Mouse (Mus musculus): ENCODE results near the gene Magee1.
A peak's percentile ranks its signal among the peaks of the same experiment; 100 is the strongest.
"Not testable (repeated sequence)": the region's sequence is repeated elsewhere in the genome, so short reads cannot be mapped to it uniquely, and the experiment has no call there.

Gene Magee1

GRCm38 (mm10) chrX:105120275-105121226 is at the start of gene Magee1:
Magee1 (plus strand) TSS chrX:105120378.
- DNase-seq (ENCODE audit: extremely low read depth, low read depth): no peak

- peak; percentile 25 for DNase-seq (ENCODE audit: extremely low read depth, low read depth)
Measured at GRCm38 (mm10) chrX:105079151-105079550, 41.0 kb upstream of the Magee1 start.

DNA sequence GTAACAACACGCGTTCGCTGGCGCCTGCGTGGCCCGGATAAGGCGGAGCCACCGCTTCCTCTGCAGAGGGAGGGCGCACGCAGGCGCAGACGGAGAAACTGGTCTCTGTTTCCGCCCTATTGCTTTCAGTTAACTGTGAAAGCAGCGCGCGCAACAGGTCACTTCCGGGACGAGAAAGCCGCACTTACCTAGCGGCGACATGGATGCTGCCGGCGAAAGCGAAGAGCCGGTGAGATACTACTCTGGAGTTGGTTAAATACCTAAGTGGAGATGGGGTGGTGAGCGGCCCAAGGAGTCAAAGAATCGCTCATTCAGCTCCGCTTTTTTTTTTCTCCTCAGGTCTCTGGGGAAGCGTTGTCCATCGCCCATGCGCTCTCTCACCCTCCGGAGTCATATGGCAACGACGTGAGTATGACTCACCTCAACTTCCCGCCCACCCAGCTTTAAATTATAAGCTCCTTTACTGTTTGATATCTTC is 40.5 kb upstream of the Magee1 start, which contains the start of gene Pbdc1:
Gene Pbdc1, plus strand, starts transcription at position 142 of the 478 bp plus-strand sequence.
- DNase-seq (ENCODE audit: extremely low read depth, low read depth): peak; percentile 93

DNA sequence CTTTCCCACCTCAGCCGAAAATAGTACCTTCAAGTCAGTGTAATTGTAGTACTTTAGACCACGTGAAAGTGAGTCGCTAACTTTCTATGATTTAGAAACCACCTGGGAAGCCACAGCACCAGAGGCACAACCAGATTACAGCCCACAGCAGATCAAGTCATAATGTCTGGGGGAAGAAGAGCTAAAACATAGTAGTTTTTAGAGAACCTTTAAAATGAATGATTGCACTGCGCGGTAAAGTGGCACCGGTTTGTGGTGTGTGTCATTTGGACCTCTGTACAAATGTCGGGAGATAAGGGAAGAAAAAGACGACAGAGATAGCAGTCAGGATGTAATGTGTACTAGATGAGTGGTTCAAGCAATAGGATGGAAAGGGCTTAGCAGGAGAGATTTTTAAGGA is 40.1 kb upstream of the Magee1 start:
- no peak for DNase-seq (ENCODE audit: extremely low read depth, low read depth)

- peak; percentile 65 for DNase-seq (ENCODE audit: extremely low read depth, low read depth)
Measured at GRCm38 (mm10) chrX:105083013-105083412, 37.2 kb upstream of the Magee1 start.

GRCm38 (mm10) chrX:105104175-105104574 is 16.0 kb upstream of the Magee1 start:
- DNase-seq (ENCODE audit: extremely low read depth, low read depth): peak; percentile 32

DNA sequence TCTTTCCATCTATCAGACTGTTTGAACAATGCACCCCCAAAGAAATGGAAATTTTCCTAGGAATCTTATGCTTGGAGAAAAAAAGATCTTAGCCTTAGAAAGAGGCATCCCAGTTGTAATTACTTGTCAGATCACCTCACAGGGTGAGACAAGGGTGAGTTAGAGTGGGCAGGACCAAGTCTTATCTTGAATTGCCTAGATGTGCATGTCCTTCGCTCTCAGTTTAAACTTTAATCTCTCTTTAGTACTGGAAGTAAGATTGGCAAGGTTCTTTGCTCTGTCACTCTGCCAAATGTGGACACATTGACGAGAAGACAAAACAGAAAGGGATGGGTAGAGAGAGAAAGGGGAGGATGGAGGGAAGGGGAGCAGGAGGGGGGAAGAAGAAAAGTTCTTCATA is 5.2 kb upstream of the Magee1 start:
- DNase-seq (ENCODE audit: extremely low read depth, low read depth): no peak

DNA sequence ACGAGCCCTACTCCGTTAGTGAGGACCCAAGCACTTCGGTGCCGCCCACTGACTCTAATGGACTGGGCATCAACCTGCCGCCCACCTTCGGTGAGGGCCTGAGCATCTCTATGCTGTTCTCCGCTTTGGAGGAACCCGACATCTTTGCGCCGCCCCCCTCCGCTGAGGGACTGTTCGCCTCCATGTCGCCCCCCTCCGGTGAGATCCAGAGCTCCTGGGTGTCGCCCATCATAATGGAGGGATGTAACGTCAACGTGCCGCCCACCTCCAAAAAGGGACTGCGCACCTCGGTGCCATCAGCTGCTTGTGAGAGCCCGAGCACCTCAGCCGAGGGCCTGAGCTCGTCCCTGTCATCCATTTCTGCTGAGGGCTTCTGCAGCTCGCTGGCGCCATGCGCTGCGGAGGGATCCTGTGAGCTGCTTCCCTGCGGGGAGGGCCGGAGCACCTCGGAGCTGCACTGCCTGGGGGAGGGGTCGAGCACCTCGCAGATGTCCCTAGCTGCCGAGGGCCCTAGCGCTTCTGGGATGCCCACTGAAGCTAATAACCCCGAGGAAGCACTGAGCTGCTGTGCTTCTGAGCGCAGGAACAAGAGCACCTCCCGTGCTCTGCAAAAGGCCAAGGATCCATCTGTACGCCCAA is 1.2 kb downstream of the Magee1 start:
- DNase-seq (ENCODE audit: extremely low read depth, low read depth): no peak

GRCm38 (mm10) chrX:105124903-105125302 is 4.7 kb downstream of the Magee1 start:
- DNase-seq (ENCODE audit: extremely low read depth, low read depth): no peak

DNA sequence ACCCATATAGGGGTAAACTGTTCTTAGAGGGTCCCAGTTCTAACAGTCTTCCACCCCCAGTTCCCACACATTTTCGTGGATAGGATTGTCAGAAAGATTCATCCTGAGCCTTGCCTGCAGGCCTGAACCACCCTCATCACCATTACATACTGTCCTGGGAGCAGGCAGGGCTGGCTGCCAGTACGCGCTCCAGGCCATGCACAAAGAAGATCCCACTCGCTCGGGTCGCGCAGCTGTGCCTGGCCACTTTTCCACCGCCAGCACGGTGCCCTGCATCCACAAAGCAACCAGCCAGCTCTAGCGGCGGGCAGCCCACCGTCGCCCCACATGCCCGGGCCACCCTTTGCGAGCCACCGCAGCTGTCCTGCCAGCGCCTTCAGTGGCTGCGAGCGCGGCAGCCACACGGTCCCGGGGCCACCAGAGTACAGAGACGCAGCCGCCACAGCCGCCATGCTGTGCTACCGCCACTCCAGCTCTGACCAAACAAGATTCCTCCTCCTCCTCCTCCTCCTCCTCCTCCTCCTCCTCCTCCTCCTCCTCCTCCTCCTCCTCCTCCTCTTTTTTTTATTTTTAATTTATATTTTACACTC is 31.8 kb downstream of the Magee1 start:
- no peak for DNase-seq (ENCODE audit: extremely low read depth, low read depth)

DNA sequence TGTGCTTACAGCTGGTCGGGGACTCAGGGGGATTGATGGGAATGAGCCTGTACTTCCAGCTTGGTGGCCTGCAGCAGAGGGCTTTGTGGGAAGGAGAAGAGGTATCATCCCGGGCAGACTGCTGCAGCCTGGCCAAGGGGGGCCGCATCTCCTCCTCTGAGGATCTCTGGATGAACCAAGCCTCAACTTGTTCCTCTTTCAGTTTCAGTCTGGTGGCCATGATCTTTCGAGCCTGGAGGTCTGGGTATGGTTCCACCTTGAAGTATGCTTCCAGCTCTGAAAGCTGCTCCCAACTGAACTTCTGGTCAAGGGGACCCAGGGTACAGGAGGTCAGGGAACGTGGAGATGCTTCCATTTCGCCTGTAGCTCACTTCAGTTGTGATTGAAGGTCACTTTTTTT is 44.8 kb downstream of the Magee1 start:
- not testable (repeated sequence) for DNase-seq (ENCODE audit: extremely low read depth, low read depth)

GRCm38 (mm10) chrX:105167217-105167616 is 47.0 kb downstream of the Magee1 start:
- DNase-seq (ENCODE audit: extremely low read depth, low read depth): peak; percentile 6

Data from MEL-GATA-1-ER (cell line).